Mouse (Mus musculus): ENCODE results near the gene Vmn2r112.
"Not testable (repeated sequence)": the region's sequence is repeated elsewhere in the genome, so short reads cannot be mapped to it uniquely, and the experiment has no call there.

Gene Vmn2r112

GRCm38 (mm10) chr17:22600651-22601050, at the start of gene Vmn2r112:
Vmn2r112 (plus strand) TSS chr17:22600951.
- not testable (repeated sequence) for DNase-seq (ENCODE audit: low spot score in 2 of 2)

- not testable (repeated sequence) for DNase-seq (ENCODE audit: low spot score in 2 of 2)
Measured at GRCm38 (mm10) chr17:22573382-22573781, 27.4 kb upstream of the Vmn2r112 start, which contains the start of gene Vmn2r111. Vmn2r111 (minus strand) TSS chr17:22573482.

DNA sequence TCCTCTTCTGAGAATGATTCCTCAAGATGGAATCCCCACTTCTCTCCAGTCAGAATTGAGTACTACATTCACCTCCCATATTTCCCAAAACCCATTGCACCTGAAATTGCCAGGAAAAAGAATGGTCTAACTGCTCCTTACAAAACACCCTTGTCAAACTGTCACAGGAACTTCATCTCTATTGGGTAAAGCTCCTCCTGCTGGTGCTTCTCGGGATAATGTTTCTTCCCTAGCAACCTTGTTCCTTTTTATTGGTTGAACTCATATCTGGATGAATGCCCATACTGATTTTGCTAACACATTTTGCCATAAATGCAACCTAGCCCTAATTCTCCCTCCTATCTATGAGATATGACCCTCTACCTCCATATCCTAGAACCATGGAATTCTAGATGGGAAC, 29.9 kb downstream of the Vmn2r112 start:
- no peak for DNase-seq (ENCODE audit: low spot score in 2 of 2)
